Mouse (Mus musculus) adrenal gland, postnatal 25 days (tissue): Measurements from ENCODE around the gene Myl6b. TPM values are rescaled to one million over a fixed set of nuclear protein-coding genes. Genes with fewer than 3 reads are reported as not detected.

Source experiments
- DNase-seq: peaks from one replicate; pipeline ENCODE4 v3.0.0; 2021; ENCODE audit warnings: mixed read lengths
- long read RNA-seq: library from polyadenylated mRNA; stranded (forward); transcript quantifications from one replicate; pipeline ENCODE4 v2.0.0, GENCODE M21; 2021
- total RNA-seq: library from RNA; stranded (reverse); gene quantifications from 2 replicates; pipeline ENCODE4 v1.2.3, GENCODE M21; 2021

The Myl6b gene
- 5.0 and 6.9 TPM in 2 replicates for total RNA-seq
- long read RNA-seq, partial matches to known transcripts = 0 of 2 reads
- long read RNA-seq, other reads (novel, unspliced or antisense) = 1 of 2 reads

DNA sequence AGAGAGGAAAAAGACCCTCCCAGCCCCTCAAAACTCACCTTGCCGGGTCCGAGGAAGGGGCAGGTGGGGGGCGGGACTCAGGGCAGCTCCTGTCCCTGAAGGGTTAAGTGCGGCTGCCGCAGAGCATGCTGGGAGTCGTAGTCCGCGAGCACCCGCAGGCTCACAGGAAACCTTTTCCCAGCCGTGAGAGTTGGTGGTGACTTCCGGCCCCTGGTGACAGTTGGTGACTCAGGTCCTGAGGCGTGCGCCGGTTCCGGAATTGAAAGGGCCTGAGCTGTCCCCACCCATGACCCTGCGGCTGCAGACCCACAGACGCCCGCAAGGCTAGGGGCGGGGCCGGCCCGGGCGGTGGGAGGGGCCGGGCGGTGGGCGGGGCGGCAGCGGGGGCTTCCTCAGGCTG lies at the start of gene Myl6b:
TSS of gene Myl6b (minus strand) at position 96 of the 400 bp plus-strand sequence.
- peak; percentile 92 for DNase-seq

DNA sequence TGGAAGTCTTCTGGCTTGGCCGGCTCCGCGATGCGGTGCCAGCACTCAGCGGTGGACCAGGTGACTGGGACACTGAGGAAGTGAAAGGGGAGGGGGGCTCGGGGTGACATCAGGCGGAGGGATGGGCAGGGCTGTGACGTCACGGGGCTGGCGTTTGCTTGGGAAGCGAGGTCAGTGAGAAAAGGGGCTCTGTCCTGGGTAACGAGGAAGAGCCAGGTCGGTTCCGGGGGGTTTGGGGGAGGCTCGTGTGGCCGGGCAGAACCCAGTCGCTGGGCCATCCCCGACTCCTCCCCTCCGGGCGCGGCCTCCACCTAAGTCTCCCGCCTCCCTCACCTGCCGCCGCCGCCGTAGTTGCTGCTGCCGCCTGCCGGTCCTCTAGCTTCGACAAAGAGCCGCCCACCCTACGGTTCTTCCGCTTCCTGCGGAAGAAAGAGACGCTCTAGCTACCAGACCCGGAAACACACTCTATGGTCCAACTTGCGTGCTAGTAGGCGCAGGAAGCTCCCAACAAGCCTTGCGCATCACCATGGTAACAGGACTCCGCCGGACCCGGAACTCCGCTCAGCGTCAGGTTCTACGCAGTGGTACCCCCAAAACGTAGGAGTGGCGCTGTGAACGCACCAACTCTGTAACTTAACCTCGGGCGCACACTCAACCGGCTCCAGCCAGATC lies 49.0 kb upstream of the Myl6b start, which contains the start of gene Zc3h10:
TSS of gene Zc3h10 (minus strand) at position 414 of the 672 bp plus-strand sequence.
- peak; percentile 88 for DNase-seq

DNA sequence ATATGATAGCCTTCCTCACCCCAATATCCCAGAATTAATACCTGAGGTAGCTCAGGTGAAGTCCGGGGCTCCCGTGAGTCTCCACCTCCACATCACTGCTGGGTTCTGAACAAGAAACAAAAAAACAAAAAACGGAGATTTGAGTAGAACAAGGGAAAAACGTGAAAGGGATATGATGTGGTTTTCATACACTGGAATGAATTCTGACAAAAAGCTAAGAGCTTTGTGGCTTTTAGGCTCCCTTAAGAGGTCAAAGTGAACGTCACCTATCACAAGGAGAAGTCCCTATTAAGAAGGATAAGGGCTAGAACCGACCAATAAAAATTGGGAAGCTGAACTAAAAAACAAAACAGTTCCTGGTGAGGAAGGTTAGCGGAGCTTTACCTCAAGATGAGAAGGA lies 48.3 kb upstream of the Myl6b start:
- DNase-seq = no peak

DNA sequence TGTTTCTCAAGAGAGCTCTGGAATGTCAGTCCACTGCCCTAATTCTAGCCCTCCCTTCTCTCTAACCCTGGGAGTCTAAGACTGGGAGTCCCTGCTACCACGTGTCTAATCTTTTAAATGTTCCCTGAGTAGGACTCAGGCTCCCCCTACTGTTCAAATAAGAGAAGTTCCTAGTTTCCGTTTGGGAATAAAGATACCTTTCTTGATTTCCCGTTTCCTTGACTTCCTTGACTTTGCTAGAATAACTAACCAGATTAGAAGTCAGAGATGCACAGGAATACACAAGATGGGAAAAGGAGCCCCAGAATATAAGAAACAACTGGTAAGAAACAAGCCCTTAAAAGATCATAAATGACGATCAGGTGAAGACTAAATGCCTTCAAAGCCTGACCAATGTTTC lies 47.9 kb upstream of the Myl6b start:
- no peak for DNase-seq

DNA sequence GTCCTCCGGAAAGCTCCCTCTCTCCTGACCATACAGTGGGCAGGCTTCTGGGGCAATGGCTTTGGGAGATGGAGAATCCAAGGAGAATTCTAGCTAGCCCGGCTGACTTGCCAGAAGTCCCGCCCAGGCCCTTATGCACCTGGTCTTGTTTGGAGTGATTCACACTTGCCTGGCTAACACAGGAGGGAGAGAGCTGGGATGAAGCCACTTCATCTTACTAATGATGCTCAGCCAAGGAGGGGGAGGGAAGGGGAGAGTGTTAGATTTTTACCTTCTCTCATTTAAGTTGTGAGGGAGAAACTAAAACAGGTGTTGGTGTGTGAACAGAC lies 47.0 kb upstream of the Myl6b start:
- DNase-seq = no peak

DNA sequence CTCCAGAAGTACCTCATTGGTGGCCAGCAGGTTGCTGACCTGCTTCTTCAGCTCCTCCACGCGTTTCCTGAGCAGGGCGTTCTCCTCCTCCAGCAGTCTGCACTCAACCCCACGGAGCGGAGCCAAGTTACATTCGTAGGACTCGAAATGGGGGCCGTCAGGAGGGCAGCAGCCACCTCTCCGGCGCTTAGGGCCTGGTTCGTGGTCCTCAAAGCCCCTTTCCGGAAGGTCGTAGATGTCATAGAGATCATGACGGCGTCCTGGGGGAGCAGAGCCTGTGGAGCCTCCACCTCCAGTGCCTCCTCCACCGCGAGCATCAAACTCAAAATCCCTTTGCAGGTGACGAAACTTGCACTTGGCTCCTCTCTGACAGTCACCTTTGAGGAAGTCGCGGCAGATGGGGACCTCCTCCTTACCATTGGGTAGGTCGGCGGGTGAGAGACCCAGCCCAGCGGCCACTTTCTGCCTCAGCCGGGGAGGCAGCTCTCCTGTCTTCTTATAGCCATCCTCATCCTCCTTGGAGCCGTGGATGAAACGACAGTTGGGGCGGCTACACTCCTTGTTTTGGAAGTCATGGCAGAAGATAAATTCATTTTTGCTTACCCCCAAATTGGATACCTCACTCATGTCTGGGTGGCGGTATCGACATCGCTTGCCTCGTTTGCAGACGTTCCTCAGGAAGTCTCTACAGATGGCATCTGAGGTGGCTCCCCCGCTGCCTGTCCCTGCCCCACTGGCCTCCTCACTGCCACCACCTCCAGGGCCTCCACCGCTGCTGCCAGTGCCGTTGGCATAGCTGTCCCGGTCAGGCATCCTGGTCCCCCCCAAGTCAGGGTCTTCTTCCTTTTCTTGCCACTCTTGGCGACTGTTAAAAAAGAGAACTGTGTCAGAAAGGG lies 46.4 kb upstream of the Myl6b start:
- DNase-seq = no peak

DNA sequence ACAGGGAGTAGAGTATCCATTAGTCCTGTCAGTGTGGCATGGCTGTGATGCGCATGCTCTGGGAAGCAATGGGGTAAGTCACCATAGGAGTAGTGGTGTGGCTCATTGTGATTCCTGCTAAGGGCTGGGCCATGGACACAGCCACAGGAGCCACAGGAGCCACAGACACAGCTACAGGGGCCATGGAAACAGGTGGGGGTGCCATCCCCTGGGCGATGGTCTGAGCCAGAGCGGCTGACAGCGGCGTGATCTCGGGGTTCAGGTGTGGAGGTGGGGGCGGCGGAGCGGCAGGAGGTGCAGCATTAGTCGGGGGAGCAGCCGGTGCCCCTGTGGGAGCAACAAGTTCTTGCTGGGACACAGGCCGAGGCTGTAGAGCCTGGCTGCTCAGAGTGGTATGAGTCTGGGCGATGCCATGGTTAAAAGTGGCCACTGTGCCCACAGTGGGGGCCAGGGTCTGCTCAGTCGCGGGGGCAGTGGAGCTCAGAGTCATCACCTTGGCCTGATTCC lies 45.7 kb upstream of the Myl6b start:
- DNase-seq = no peak

DNA sequence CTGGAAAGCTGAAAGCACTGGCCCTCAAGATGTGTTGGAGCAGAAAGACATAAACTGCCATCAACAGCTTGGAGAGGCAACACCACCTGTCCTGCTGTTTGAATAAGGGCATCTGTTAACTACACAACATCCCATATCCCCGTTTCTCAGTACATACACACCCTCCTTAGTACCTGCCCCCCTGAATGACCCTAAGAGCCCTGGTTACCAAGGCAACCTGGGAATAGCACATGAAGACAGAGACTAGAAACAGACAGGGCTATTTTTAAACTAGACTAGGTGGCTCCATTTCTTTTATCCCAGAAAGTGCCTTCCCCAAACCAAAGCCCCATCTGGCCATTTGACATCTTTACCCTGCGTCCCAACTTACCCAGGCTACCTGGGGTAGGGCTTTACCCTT lies 44.6 kb upstream of the Myl6b start:
- DNase-seq = no peak

DNA sequence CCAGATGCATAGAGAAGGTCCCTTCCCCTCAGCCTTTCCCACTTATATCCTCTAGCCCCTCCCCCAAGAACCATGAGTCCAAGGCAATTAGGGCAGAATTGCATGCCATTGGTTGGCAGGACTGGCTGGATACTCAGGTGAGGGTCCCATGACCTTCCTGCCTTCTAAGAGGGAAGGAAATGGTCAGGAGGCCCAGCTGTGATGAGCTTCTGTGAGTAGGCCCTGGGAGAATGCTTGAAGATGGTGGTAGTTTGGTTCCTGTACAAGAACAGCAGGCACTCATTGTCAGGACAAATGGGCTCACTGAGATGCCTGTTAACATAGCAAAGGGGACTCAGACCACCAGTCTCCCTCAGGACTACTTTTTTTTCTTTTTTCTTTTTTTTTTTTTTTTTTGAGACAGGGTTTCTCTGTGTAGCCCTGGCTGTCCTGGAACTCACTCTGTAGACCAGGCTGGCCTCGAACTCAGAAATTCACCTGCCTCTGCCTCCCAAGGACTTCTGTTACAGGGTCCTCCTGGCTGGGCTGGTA lies 39.9 kb upstream of the Myl6b start:
- no peak for DNase-seq

DNA sequence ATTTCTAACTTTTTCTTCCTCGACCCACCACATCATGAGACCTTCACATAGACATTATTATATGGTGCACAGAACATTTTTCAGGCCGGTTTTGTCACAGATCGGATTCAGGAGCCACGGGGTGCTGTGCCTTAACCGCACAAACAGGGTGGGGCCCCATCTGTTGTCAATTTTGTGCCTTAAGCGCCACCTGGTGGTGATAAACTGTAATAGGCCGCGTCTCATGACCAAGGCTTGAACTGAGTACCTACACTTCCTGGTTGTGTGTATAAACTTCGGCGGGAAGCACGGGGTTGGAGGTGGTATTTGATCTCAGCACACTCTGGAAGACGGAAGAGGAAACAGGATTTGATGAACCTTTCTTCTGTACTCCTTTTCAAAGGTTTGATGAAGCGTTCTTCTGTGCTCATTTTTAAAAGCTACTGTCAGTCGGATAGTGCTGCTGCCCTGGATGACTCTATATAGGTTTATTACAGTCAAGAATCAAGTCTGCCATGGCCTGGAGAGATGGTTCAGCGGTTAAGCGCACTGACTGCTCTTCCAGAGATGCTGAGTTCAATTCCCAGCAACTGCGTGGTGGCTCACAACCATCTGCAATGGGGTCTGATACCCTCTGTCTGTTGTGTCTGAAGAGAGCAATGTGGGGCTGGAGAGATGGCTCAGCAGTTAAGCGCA lies 37.9 kb upstream of the Myl6b start:
- peak; percentile 80 for DNase-seq

DNA sequence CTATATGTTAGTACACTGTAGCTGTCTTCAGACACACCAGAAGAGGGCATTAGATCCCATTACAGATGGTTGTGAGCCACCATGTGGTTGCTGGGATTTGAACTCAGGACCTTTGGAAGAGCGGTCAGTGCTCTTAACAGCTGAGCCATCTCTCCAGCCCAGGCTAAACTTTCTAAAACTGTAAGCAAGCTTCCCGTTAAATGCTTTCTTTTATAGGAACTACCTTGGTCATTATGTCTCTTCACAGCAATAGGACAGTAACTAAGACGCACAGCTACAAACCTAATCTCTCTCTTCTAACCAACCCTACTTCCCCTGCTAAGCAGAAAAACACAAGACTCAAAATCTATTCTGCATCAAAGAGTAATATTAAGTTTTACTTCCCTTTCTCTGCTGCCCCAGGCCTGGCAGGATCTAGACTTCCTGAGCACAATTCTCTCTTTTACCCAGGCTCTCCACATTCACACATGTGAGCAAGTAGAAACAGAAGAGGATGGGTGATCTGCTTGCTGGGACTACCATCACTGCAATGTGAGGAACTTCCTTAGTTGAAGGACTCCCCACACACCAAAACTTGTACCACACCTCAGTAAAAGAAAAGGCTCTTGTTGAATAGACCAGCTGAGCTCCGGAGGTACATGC lies 37.3 kb upstream of the Myl6b start:
- DNase-seq = no peak

DNA sequence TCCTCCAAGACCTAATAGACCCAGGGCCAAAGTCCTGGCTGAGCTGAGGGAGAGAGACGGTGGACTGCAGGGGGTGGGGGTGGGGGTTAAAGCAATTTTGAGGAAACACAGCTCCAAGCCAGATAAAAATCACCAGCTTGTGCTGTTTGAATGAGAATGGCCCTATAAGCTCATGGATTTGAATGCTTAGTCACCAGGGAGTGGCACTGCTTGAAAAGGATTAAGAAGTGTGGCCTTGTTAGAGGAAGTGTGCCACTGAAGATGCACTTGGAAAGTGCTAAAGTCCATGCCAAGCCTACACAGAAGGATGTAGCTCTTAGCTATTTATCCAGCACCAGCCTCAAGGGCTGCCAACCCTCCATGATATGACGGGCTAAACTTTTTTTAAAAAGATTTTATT lies 36.7 kb upstream of the Myl6b start:
- no peak for DNase-seq

DNA sequence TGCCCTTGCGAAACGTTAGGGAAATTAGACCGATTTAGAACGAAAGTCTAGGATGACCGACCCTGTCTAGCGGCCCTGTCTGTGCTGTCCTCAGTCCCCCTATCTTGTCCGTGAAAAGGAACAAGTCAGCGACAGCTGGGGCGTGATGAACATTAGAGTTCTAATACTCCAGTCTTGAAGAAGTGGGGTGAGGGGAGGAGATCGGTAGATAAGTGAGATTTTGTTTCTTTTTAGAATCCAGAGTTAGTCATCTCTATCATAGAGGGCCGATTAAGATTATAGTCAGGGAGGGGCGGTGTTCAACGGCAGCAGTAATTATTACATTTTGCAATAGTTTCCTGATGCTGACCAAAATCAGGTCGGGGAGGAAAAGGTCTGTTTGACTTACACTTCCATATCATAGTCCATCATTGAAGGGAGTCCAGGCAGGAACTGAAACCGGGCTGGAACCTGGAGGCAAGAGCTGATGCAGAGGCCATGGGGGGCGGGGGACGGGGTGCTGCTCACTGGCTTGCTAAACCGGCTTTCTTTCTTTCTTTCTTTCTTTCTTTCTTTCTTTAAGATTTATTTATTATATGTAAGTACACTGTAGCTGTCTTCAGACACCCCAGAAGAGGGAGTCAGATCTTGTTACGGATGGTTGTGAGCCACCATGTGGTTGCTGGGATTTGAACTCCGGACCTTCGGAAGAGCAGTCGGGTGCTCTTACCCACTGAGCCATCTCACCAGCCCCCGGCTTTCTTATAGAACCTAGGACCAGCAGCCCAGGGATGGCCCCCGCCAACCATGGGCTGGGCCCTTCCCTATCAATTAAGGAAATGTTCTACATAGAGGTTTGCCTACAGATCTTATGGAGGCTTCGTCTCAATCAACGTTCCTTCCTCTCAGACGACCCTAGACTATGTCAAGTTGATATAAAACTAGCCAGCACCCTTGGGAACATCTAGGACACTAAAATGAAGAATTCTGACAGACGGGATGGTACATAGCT lies 28.2 kb upstream of the Myl6b start:
- no peak for DNase-seq

DNA sequence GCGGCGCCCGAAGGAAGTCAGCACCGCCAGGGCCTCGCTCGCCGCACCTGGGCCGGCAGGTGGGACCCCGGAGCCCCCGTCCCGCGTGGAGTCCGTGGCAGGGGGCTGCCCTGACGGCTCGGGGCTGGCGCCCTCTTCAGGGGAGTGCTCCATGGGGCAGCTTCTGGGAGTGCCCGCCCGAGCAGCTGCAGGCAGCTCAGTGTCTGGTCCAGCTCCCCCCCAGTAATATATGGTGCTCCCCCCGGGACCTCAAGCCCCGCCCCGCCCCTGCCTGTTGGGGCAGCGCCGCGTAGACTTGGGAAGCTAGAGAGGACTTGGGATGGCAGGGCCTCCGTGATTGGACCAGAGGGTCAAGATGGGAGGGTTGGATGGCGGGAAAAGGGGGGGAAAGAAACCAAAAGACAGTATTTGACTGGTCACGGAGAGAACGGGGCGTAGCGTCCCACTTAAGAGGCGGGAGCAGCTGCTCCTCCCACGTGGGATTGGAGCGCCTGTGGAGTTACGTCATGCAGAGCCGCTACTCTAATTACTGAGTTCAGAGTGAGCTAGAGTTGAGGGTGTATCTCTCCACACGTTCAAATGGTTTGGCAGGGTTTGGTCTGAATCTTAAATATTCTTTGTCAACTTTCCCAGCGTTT lies 27.3 kb upstream of the Myl6b start, which contains the start of gene Esyt1:
TSS of gene Esyt1 (minus strand) at position 201 of the 638 bp plus-strand sequence.
- peak; percentile 93 for DNase-seq

DNA sequence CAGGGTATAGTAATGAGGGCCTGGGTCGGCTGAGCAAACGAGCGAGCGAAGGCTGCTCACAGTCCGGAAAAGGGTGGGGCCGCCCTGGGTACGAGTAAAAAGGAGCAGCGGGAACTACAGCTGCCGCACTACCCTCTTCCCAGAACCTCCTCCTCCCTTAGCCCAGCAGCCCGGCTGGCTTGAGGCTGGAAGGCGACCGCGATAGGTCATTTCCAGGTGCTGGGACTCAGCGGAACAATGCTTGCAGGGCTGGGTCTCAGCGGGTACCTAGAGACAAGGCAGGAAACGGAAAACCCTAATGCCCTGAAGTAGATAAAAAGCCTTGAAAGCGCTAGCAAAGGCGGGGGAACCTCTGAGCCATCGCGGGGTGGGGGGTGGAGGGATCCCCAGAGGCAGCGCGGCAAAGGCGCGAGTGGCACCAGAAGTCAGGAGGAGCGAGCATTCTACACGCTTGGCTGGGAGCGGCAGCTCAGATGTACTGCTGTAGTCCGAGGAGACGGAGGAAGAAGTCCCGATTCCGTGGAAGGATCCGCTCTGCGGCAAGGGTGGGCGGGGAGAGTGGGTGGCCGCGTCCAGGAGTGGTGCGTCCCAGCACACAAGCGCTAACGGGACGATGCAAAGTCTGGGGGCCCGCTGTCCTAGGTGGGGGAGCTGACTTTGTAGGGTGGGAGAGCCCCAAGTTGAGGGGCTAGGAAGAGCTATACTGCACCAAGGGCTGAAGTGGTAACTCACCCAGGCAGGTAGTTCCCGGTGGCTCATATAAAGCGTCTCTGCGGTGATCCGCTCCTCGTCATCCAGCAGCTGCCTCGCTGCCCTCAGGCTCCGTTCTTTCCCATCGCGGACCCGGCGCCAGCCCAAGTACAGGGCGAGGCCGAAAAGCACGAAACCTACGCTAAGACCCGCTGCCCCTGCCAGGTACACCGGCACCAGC lies 26.5 kb upstream of the Myl6b start:
- DNase-seq = peak; percentile 52

DNA sequence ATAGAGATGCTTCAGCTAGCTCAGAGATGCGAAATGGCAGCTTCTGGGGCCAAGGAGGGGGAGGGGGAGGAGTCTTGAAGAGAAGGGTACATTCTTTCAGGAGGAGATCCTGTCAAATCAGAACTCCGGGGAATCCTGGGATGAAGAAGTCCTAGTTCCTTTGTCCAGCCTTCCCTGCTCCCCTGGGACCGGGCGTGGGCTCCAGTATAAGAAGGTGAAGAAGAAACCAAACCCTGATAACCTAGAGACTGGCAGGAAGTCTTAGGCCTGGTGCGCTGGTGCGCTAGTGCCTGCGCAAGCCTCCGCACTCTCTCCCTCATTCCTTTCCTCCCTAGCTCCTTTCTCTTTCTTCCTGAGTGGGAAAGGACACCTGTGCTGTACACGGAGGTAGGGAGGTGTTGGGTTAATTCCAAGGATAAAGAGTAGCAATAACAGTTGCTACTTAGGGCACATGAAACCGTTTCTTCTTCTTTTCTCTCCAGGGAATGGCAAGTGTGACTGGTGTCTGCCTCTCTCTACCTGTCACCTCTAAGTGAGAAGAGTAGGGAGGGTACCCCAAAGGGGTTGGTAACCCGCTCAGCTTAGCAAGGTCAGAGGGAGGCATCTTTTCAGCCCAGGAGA lies 25.7 kb upstream of the Myl6b start:
- no peak for DNase-seq

DNA sequence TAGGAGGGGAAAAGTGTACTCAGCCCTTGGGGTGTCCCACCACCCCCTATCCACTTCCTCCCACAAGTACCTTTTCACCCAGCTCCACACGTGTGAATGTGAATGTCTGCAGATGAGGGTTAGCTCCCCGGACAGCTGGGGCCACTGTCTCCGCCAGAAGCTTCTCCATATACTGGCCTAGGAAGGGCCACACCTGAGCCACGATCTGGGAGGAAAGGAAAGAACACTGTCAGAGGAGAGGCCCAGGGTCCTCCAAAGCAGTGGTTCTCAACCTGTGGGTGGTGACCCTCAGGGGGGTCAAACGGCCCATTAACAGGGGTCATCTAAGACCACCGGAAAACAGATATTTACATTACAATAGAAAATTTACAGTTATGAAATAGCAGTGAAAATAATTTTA lies 23.9 kb upstream of the Myl6b start:
- no peak for DNase-seq

DNA sequence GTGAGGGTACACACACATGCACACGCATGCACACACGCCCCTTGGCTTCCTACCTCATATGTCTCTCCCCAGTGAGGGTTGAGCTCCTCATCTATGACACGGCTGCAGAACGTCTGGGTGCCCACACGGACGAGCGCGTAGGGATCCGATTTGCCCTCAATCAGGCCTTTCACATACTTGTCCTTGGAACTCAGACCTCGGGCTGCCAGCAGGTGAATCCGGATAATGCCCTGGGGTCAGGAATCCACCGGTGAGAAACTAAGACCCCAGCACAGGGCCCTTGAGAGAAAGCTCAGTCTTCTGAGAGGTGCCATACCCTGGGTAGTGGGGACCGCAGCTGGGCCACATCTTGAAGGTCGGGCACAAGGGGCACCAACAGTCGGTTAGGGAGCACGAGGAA lies 22.1 kb upstream of the Myl6b start:
- no peak for DNase-seq
